Mouse (Mus musculus): ENCODE measurements around the gene Adamts8.

DNA sequence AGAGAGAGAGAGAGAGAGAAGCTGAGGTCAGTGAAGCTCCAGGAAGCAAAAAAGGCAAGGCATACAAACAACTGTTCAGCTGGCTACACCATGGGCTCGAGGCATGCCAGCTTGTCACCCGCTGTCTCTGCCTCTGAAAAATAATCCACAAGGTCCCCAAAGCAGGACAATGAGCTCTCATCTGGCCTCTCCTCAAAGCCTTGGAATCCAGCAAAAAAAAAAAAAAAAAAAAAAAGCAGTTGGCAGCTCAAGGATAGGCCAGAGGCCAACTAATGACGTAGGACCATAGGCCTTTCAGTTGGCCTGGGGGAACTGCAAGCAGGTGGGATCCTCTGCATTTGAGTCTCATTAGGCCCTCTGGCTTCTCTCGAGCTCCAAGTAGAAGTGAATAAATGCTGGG lies 7.6 kb downstream of the Adamts8 start:
- TF ChIP-seq CTCF (IDR thresholded peaks at IDR 0.05) (no peak), EP300 (IDR thresholded peaks at IDR 0.05) (no peak; the same call in 1 of the 2 replicates)
